Mouse (Mus musculus) kidney, postnatal 14 days (tissue): ENCODE measurements at regions not wholly inside any gene's neighbourhood (a gene's known extent, or its start where the extent isn't known, plus 50 kb on each side); places are given as distances from the start of the nearest gene placed in this dataset.

Source experiments
- DNase-seq: peaks from one replicate; pipeline ENCODE4 v3.0.0; 2022; ENCODE audit warnings: mixed read lengths

DNA sequence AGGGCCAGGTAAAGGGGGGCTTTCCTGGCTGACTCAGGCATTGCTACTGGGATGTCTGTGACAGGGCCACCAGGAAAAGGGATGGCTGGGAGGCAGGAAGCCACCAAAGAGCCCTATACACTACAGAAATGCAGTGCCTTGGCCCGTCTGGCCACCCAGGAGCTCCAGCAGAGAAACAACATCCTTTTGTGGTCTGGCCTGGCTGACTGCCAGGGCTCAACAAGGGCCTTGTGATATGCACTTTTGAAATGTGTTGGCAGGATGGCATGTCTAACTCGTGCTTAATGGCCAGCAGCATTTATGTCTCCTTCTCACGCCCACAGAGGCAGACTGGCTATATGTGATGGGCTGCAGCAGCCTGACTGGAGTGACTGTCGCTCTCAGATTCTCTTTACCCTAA lies 62.3 kb upstream of the Ctnnb1 start:
- DNase-seq, result peak; percentile 46

GRCm38 (mm10) chr9:120867861-120868260 lies 61.2 kb upstream of the Ctnnb1 start:
- no peak for DNase-seq

DNA sequence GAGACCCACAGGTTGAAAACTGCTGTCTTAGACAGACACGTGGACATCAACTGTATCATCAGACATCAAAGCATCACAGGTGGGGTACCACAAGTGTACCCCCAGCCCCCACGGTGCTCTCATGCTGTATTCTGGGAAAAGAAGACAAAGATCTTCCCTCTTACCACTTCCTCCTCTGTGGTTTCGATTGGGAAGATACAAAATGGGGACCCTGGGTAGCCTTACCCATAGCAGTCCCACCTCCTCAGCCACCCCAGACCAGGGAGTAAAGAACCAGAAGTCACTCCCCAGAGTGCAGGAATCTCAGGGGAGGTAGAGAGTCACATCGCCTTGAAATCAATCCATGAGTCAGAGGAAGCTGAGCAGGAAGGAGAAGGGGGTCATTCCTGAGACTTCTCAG lies 60.7 kb upstream of the Ctnnb1 start:
- no peak for DNase-seq

GRCm38 (mm10) chr9:120869432-120870081 lies 59.5 kb upstream of the Ctnnb1 start:
- DNase-seq, result peak; percentile 14

- DNase-seq, result no peak
Measured at GRCm38 (mm10) chr9:120873293-120873692, 55.7 kb upstream of the Ctnnb1 start.

DNA sequence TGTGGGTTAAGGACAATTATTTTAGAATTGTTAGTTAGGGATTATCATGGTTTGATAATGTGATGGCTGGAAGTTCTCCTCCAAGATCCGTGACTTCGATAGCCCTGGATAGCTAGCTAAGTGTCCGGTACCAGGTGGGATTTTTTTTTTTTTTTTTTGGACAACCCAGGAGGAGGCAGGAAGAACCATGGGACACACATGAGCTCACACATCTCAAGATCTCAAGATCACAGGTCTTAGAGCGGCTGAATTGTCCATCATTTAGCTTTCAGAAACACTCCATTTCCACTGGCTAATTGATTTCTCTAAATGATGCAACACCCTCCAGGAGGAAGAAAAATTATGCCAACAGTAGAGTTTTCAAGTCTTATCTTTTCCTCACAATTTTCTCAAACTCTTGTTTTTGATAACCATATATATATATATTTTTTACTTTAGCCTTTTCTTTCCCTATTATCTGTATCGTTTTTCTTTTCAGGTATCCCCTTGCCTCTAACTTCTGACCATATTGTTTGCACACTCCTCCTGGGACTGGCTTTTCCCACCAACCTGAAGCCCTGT lies 54.5 kb upstream of the Ctnnb1 start:
- DNase-seq, result no peak

DNA sequence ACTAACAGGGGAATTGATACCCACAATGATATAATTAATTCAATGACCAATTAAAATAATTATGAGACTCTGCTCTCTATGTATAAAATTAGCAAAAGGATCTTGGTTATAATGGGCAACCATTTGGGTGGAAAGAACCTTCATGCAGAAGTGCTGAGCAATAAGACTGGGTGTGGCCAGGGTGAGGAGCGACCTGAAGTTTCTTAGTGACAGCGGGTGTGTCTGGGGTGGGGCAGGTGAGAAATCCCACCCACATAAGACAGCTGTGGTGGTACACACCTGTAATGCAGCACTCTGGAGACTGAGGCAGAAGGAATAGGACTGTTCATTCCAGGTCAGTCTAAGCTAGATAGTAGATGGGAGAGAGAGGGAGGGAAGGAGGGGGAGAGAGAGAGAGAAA lies 51.9 kb upstream of the Ctnnb1 start:
- no peak for DNase-seq
